15 mouse cellular contexts compared by ENCODE assay signal in genomic region chr6:84746847-84747395, GRCm38 (mm10).
DNase-seq lines count a peak whose midpoint lies in the region; ATAC-seq and TF ChIP-seq lines count a peak whose summit lies in the region.
"Had no signal": no experiment of that assay in that cellular context is flagged by ENCODE, and none has a peak within 500 bp of the region (broad histone marks: within the 10 kb centered on the region; RNA-seq: fewer than 3 reads in every experiment).

No protein-coding gene starts in this region.

- H3K27me3 ChIP-seq in embryonic facial prominence, embryonic 10.5 days (replicated peaks; ENCODE audit: low read depth, poor library complexity, severe bottlenecking): no peaks in the 10 kb centered on the region
- H3K27me3 ChIP-seq in midbrain, embryonic 12.5 days: no peaks in the 10 kb centered on the region
- H3K27me3 ChIP-seq: embryonic facial prominence, embryonic 12.5 days; forebrain, embryonic 12.5 days; neural tube, embryonic 15.5 days; Patski had no signal

- ATAC-seq in midbrain, embryonic 12.5 days (ENCODE audit: low FRiP score, low read depth): peak; percentile 88
- ATAC-seq: Patski had no signal

- H3K9me3 ChIP-seq in embryonic facial prominence, embryonic 10.5 days: no peaks in the 10 kb centered on the region
- H3K9me3 ChIP-seq in midbrain, embryonic 12.5 days: no peaks in the 10 kb centered on the region
- H3K9me3 ChIP-seq: embryonic facial prominence, embryonic 12.5 days; forebrain, embryonic 12.5 days; neural tube, embryonic 15.5 days had no signal

- H3K4me2 ChIP-seq in midbrain, embryonic 12.5 days (replicated peaks): no peak overlapping the region
- H3K4me2 ChIP-seq: embryonic facial prominence, embryonic 12.5 days; forebrain, embryonic 12.5 days; heart, embryonic 11.5 days; neural tube, embryonic 15.5 days had no signal

- H3K27ac ChIP-seq in layer of hippocampus, adult 2 months: peak overlapping the region; percentile 11; the same call in 1 of the 2 replicates
- H3K27ac ChIP-seq in embryonic facial prominence, embryonic 10.5 days (replicated peaks): no peak overlapping the region
- H3K27ac ChIP-seq in midbrain, embryonic 12.5 days (replicated peaks): no peak overlapping the region
- H3K27ac ChIP-seq: embryonic facial prominence, embryonic 12.5 days; forebrain, embryonic 12.5 days; left cerebral cortex, adult 2 months; neural tube, embryonic 15.5 days had no signal

- DNase-seq in layer of hippocampus, adult 2 months (ENCODE audit: low spot score in 2 of 2): peak; percentile 12 to 13
- DNase-seq in layer of hippocampus, adult 9-10 months (ENCODE audit: low spot score): no peak
- DNase-seq in cerebellum, postnatal 10 days: peak; percentile 24 to 45
- peak; percentile 17 for DNase-seq in embryonic facial prominence, embryonic 10.5 days (ENCODE audit: low spot score)
- DNase-seq in ovary, postnatal 14 days (ENCODE audit: low spot score): no peak
- DNase-seq in spleen, postnatal 10 days (ENCODE audit: low spot score in 2 of 2): no peak
- DNase-seq: adrenal gland, adult 2 months; thymus, postnatal 4 days had no signal

- no peak overlapping the region for H3K9ac ChIP-seq in midbrain, embryonic 12.5 days (replicated peaks)
- H3K9ac ChIP-seq: embryonic facial prominence, embryonic 12.5 days; forebrain, embryonic 12.5 days; neural tube, embryonic 15.5 days had no signal

- H3K36me3 ChIP-seq in embryonic facial prominence, embryonic 10.5 days (replicated peaks): no peaks in the 10 kb centered on the region
- H3K36me3 ChIP-seq in midbrain, embryonic 12.5 days: no peaks in the 10 kb centered on the region
- H3K36me3 ChIP-seq: embryonic facial prominence, embryonic 12.5 days; forebrain, embryonic 12.5 days; neural tube, embryonic 15.5 days had no signal

- 42% methylated on average over 10 of the region's 10 CpGs for whole genome bisulfite sequencing in embryonic facial prominence, embryonic 10.5 days
- 29% methylated on average over 10 of the region's 10 CpGs for WGBS in midbrain, embryonic 12.5 days

- no peak for TF ChIP-seq CTCF in layer of hippocampus, adult 2 months (conservative IDR thresholded peaks at IDR 0.05)

- H3K4me1 ChIP-seq in embryonic facial prominence, embryonic 10.5 days: 0 out of 2 replicates have a peak, but pooled peaks cover 12% of the 10 kb centered on the region
- peaks cover 10% of the 10 kb centered on the region; the same call in 1 of the 2 replicates for H3K4me1 ChIP-seq in midbrain, embryonic 12.5 days
- H3K4me1 ChIP-seq: neural tube, embryonic 15.5 days had no signal

- H3K4me3 ChIP-seq in layer of hippocampus, adult 2 months: no peak overlapping the region
- H3K4me3 ChIP-seq in embryonic facial prominence, embryonic 10.5 days: no peak overlapping the region
- H3K4me3 ChIP-seq in midbrain, embryonic 12.5 days: no peak overlapping the region
- H3K4me3 ChIP-seq: embryonic facial prominence, embryonic 12.5 days; forebrain, embryonic 12.5 days; left cerebral cortex, adult 2 months; neural tube, embryonic 15.5 days had no signal

Comparison
In these comparisons a context has a peak if more than half of its experiments do, and no peak if none do; other contexts are left out.
1. DNase-seq: peak in layer of hippocampus, adult 2 months (2 of 2), cerebellum, postnatal 10 days (2 of 2) and embryonic facial prominence, embryonic 10.5 days (single experiment); none in layer of hippocampus, adult 9-10 months (single experiment), ovary, postnatal 14 days (single experiment) and spleen, postnatal 10 days (0 of 2).